Mouse (Mus musculus): ENCODE measurements at regions not wholly inside any gene's neighbourhood (a gene's known extent, or its start where the extent isn't known, plus 50 kb on each side); places are given as distances from the start of the nearest gene placed in this dataset.

DNA sequence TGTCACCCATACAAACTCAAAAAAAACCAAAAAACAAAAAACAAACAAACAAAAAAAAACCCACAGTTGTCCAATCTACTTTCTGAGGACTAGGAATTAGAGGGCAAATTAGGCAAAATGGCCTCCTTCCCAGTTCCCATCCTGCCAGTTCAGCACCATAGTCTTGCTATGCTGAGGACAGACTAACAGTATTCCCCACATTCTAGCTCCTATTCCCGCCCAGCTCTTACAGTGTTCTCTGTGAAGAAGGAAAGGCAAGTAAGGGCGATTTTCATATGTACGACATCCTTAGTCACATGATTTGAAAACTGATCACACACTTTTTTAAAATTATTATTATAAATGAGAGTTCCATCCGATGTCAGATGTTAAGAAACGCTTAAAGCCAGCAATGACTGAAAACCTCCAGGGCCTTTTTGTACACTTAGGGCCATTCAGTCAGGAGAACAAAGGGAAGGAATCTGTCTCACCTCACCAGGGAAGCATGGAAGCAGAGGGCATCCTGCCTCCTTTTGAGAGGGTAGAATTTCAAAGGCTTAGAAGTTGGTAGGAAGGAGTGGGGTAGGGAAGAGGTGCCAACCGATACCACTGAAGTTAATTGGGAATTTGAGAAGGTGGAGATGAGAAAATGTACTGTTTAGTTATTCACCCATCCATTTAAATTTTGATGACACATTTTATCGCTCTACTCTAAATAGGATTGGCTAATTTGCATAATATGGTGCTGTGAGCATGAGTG lies 70.1 kb upstream of the Lrig3 start:
- DNase-seq: no peak

DNA sequence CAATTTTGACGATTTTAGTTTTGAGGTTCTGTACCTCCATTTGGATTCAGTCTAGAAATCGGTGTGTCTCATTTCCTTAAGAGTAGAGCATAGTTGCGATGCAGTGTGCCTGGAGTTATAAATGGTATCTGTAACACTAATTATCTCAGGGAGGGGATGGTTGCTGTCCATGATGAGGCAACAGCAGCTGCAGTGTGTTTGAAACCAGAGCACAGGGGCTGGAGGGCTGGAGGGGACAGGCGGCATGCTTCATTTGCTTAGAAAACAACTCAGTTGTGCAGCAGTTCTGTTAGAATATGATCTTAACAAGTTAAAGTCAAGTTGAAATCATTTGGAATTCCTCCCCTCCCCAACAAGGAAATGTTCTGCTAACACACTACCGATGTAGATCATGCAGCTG lies 69.3 kb upstream of the Lrig3 start:
- no peak for DNase-seq

DNA sequence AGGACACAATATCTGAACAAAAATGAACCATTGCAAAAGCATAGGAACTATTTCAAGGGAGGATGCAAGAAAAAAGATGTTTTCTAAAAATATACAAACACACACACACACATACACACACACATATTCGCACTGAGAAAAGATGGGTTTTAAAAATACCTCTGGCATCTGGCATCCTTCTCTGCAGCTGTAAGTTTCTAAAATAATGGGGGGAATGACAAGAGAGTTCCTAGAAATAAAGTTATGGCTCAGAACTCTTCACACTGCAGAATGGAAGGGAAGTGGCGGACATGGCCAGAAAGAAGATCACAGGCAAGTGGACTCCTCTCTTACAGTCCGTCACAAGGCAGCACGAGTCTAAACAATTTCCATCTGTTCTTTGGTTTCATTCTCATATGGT lies 66.5 kb upstream of the Lrig3 start:
- DNase-seq: no peak

DNA sequence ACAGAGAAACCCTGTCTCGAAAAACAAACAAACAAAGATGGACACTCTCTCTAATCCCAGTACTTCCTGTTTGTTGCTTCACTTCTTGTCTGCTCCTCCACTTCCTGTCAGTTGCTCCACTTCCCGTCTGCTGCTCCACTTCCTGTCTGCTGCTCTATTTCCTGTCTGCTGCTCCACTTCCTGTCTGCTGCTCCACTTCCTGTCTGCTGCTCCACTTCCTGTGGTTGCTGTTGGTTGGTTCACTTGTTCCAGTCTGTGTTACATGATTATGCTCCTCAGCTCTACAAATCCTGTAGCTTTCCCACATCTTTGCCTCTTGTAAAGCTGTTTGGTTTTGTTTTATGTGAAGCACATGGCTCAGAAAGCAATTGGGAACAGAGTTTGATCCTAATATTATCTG lies 65.4 kb upstream of the Lrig3 start:
- DNase-seq: no peak

DNA sequence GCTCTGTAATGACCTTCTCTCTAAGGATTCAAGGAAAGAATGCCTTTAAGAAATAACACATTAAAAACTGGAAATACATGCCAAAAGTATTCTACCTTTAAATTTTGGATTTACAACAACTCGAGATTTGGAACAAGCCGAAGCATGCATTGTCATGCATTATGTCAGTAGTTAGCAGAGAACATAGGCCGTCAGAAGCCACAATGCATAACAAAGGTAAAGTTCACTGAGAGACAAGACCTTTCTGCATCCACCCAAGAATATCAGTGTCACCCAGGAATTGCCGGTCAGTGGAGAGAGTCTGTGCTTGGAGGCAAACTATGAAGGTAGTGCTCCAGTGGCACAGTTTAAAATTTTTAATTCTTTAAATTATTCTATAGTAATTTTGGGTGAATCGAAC lies 63.3 kb upstream of the Lrig3 start:
- DNase-seq: no peak

DNA sequence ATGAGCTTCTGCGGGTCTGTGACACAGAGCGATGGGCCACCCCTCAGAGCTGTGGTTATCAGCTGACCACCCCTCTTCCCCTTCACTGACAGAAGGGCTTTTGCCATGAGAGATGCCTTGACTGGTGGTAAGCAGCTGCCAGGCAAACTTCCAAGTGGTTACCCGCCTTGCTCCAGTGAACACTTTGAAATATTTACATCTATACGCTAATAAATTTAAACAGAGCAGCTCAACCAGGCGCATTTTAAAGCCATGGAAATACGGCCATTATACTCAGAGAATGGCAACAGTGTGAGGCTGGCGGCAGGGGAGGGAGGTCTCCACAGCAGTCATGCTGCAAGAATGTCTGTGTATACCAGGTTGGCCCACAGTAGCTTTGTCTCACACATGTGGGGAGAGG lies 53.8 kb upstream of the Lrig3 start:
- DNase-seq: no peak
